Mouse (Mus musculus) layer of hippocampus, adult 18-20 months (tissue): Measurements from ENCODE around the gene Tm9sf4. TPM values are rescaled to one million over a fixed set of nuclear protein-coding genes. Genes with fewer than 3 reads are reported as not detected.
A peak's percentile ranks its signal among the peaks of the same experiment; 100 is the strongest.

Source experiments
- DNase-seq, 2 experiments: peaks; one replicate each; pipeline ENCODE4 v3.0.0; 2022; ENCODE audit warnings: low spot score in 2 of 2
- total RNA-seq, 2 experiments: library from RNA; stranded (reverse); gene quantifications; 2 replicates each; pipeline ENCODE4 v1.2.3; 2021

Tm9sf4 gene
- total RNA-seq, 2 experiments from 2014 or later = 83.4 to 93.9 TPM

DNA sequence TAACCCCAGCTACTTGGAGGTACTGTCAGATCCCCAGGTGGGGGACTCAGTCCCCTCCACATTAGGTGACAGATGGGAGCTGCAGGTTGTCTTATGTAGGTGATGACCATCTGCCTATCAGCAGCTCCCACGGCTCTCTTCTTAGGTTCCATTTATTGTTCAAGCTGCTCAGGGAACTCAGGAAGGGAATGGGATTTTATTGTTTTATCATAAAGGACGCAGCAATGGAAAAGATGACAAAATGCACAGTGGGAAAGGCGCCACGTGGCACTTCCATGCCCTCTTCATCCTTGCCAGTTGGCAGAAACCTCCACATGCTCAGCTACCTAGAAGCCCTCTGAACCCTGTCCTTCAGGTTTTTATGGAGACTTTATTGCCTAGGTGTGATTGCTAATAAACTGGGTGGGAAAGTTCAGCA lies 8.1 kb upstream of the Tm9sf4 start:
- DNase-seq = no peak

DNA sequence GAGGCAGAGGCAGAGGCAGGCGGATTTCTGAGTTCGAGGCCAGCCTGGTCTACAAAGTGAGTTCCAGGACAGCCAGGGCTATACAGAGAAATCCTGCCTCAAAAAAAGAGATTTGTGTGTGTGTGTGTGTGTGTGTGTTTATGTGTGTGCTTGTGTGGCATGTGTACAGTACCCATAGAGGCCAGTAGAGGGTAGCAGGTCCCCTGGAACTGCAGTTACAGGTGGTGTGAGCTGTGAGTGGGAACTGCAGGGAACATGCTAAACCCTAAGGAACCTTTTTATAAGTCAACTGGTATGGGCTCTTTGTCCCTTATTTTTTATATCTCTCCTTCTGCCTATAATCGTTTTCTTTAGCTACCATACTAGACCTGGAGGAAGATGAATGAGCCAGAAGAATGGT lies 3.8 kb upstream of the Tm9sf4 start:
- no peak for DNase-seq

DNA sequence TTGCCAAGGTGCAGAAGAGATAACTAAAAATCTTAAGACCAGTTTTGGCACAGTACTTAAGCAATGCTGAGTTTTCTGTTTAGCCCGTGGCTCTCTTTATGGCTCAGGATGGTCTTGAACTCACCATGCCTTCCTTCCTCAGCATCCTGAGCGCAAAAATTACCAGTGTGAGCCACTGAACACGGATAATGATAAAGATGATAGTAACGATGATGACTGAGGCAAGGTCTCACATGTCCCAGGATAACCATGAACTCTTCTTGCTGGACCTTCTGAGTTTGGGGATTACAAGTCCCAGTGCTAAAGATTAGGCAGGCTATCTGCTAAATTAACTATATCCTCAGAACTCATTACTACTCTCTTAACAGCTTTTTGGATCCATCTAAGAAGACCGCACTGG lies 970 bp upstream of the Tm9sf4 start:
- DNase-seq = no peak

DNA sequence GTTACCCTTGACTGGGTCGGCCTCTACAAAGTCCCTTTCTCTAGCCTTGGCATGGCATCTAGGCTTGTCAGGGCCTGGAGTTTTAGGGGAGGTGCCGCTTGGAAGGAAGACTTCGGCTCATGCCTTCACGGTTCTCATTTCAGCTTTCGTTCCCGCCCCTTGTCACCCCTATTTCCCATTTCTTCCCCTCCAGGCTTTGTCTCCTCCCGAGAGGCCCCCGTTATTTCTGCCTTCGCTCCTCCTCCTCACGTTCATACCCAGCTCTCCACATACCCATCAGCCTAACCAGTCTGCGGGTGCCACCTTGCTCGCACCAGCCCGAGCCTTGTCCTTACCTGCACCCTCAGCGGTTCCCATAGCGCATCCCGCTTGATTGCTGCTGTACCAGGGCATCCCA lies 579 bp downstream of the Tm9sf4 start:
- DNase-seq = no peak

DNA sequence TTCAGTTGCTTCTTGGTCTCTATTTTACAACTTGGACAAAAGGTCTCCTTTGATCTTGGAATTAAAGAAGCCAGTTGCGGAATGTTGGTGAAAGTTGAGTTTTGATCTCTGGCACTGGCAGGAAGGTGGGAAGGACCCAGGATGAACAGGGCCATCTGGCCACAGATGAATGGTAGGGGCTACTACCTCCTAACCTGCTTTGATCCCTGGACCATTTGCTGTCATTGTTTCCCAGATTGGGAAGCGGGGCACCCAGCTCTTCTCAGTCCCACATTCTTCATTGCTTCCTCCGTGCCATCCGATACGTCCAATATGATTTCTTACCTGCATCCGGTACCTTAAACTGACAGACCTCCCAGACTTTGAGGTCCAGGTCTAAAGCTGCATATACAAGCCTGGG lies 6.0 kb downstream of the Tm9sf4 start:
- DNase-seq = no peak

DNA sequence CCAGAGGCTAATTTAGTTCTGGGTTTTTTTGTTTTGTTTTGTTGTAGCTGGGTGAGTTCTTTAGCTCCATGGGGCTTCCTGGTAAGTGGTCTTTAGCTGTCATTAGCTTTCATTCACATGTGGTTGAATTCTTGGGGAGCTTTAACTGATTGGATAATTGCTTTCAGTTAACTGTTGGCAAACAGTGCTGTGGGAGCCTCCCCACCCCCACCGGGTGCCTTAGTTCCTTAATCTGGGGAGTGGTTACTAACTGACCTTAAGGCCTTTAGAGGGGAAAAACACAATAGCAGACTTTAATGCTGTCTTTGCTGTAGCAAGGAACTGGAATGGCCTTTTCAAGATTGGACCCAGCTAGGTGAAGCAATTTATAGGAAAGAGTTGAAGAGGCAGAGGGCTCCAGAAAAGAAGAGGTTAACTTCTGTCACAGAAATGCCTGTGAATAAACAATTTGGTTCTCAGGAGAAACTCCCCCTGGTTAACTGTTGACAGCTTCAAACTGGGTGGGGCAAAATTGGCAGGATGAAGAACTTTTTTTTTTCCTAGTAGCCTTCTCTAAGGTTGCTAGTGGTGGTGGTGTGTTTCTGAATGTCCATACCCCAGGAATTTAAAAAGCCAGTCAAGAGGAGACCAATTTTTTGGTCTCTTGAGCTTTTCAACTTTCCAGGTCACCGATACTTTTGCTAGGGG lies 7.2 kb downstream of the Tm9sf4 start:
- no peak for DNase-seq

GRCm38 (mm10) chr2:153170490-153171224 lies 9.6 kb downstream of the Tm9sf4 start:
- DNase-seq = no peak

GRCm38 (mm10) chr2:153171966-153172365 lies 10.9 kb downstream of the Tm9sf4 start:
- DNase-seq = no peak

- no peak for DNase-seq
Observed at GRCm38 (mm10) chr2:153175995-153176570, 15.0 kb downstream of the Tm9sf4 start.

- DNase-seq = no peak
Observed at GRCm38 (mm10) chr2:153177188-153177587, 16.1 kb downstream of the Tm9sf4 start.

GRCm38 (mm10) chr2:153179126-153179860 lies 18.2 kb downstream of the Tm9sf4 start:
- DNase-seq = peak in 1 of 2 experiments; percentile 9

DNA sequence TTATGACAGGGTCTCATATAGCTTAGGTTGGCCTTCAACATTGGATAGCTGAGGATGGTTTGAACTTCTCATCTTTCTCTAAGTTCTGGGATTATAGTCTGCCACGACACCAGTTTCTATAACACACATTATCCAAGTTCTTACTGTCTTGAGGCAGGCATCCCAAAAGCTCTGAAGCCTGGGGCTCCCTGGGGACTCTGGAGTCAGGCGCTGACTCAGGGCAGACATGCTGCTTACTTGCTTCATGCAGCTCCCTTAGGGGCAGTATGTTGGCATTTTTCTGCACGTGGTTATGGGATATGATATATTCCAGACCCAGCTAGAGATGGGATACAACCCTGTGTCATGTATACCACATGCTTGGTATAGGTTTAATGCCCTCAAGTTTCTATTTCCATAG lies 18.9 kb downstream of the Tm9sf4 start:
- DNase-seq = no peak

- DNase-seq = peak; percentile 82 to 93
Observed at GRCm38 (mm10) chr2:153186176-153186591, 25.1 kb downstream of the Tm9sf4 start.

DNA sequence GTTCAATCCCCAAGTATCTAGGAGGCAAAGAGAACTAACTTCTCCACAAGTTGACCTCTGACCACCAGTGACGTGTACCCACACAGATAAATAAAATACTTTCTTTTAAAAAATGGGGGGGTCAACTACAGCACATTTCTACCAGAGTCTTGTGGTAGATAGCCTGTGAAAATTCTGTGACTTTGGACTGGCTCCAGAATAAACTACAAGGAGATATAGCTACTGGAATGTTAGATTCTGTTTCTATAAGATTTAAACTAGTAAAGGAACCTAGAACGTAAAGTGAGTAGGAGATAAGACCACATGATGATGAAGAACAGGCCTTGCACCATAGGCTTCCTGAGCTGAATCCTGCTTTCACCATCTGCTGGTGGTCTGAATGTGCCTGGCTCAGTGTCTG lies 26.7 kb downstream of the Tm9sf4 start:
- DNase-seq = no peak

GRCm38 (mm10) chr2:153191242-153191641 lies 30.1 kb downstream of the Tm9sf4 start:
- no peak for DNase-seq

GRCm38 (mm10) chr2:153194255-153194654 lies 33.2 kb downstream of the Tm9sf4 start:
- DNase-seq = no peak

DNA sequence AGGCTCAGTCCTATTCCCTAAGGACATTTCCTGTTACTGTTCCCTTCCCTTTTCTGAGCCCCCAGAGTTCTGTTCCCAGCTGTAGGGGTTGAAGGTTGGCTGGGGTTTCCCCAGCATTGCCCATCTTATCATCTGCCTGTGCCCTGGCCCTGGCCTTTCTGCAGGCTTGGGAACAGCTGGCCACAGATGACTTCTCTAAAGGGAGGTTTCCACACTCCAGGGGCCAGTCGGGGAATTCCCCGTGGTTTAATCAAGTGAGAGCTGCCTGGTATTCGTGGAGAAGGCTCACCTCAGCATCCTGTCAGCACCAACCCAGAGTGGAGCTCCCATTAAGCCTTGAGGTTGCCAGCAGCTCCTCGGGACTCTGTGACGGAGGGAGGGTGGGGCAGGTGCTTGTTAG lies 37.4 kb downstream of the Tm9sf4 start:
- no peak for DNase-seq

- no peak for DNase-seq
Observed at GRCm38 (mm10) chr2:153199114-153199513, 38.0 kb downstream of the Tm9sf4 start.

GRCm38 (mm10) chr2:153202766-153203165 lies 41.7 kb downstream of the Tm9sf4 start:
- no peak for DNase-seq

DNA sequence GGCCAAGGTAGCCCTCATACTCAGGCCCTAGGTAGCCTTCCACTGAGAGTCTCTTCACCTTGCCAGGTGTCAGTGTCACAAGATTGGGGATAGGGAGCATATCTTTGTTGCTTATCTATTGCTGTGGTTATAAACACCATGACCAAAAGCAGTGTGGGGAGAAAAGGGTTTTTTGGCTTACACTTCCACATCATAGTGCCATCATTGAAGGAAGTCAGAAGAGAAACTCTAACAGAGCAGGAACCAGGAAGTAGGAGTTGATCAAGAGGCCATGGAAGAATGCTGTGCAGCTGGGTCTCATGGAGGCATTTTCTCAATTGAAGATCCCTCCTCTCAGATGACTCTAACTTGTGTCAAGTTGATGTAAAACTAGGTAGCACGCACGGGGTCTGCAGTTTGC lies 47.0 kb downstream of the Tm9sf4 start:
- no peak for DNase-seq

DNA sequence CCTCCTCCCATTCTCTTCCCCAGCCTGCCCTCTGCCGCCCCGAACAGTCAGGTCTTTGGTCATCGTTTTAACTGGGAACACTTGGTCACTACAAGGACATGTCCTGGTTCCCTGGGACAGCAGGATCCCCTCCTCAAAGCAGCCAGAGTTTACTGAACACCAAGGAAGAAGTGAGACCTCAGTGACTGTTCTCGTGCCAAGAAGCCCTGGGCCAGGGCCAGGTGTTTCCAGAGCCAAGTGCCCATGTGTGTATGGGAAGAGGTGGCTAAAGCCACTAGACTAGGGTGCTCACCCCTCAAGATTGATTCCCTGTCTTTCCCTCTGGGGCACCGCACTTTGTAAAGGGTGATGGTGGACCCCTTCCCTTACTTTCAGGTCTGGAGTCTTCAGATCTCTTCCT lies 48.2 kb downstream of the Tm9sf4 start:
- DNase-seq = no peak

DNA sequence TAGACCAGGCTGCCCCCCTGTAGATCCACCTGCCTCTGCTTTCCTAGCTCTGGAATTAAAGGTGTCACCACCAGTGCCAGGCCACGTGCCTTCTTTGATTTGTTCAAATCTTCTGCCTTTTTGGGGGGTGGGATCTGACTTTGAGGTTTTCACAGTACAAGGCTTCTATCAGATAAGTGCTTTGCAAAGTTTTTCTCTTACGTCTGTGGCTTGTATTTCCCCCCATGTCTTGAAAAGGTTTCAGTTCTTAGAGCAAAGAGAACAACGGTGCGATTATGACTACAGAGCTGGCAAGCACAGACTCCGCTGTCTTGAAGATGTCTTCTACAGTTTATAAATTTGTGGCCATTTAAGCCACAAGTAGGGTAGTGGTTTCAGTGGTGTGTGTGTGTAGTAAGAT lies 50.3 kb downstream of the Tm9sf4 start:
- no peak for DNase-seq
